Mouse (Mus musculus) hindbrain, embryonic 15.5 days (tissue): Measurements from ENCODE around the gene Th. TPM values are rescaled to one million over a fixed set of nuclear protein-coding genes. Genes with fewer than 3 reads are reported as not detected.

Source experiments
- ATAC-seq: fragments of 200-750 bp; cut with Nextera tagmentation; 2 replicates; pipeline ENCODE4 v1.8.0; 2017; ENCODE audit warnings: low read depth, moderate number of reproducible peaks, moderate TSS enrichment; ENCODE audit not compliant: low FRiP score
- H3K27ac ChIP-seq: fragments of 300-500 bp; sonication (generic); replicated peaks from 2 replicates; pipeline ENCODE4 v1.5.1; 2015; ENCODE audit warnings: mild to moderate bottlenecking, inconsistent platforms
- H3K27me3 ChIP-seq: fragments of 300-500 bp; sonication (generic); 2 replicates; pipeline ENCODE4 v1.6.1; 2015; ENCODE audit warnings: control low read depth, inconsistent platforms
- H3K36me3 ChIP-seq: fragments of 300-500 bp; sonication (generic); 2 replicates; pipeline ENCODE4 v1.6.1; 2015; ENCODE audit warnings: control low read depth, inconsistent platforms
- H3K4me1 ChIP-seq: fragments of 300-500 bp; sonication (generic); replicated peaks from 2 replicates; pipeline ENCODE4 v1.6.1; 2015; ENCODE audit warnings: control low read depth, inconsistent platforms
- H3K4me2 ChIP-seq: fragments of 300-500 bp; sonication (generic); 2 replicates; pipeline ENCODE4 v1.6.1; 2015; ENCODE audit warnings: moderate library complexity, mild to moderate bottlenecking, inconsistent platforms
- H3K4me3 ChIP-seq: fragments of 300-500 bp; sonication (generic); 2 replicates; pipeline ENCODE4 v1.5.1; 2015; ENCODE audit warnings: mild to moderate bottlenecking, inconsistent platforms
- H3K9ac ChIP-seq: fragments of 300-500 bp; sonication (generic); 2 replicates; pipeline ENCODE4 v1.6.1; 2015; ENCODE audit warnings: inconsistent platforms
- H3K9me3 ChIP-seq: fragments of 300-500 bp; sonication (generic); 2 replicates; pipeline ENCODE4 v1.6.1; 2016; ENCODE audit warnings: control low read depth, inconsistent platforms
- WGBS: fragments of 180-500 bp; shearing (Covaris S2); methylation state at CpG from one replicate; pipeline ENCODE4 v1.1.7; 2015; 5-methylcytosine and 5-hydroxymethylcytosine counted together
- polyA plus RNA-seq: library from polyadenylated mRNA; unstranded; fragments of >200 nt; fragmentation: Nextera tagmentation; extraction: Ambion mirVana; gene quantifications from 2 replicates; pipeline ENCODE4 v1.2.1, GENCODE M21; 2015

Th gene
- polyA plus RNA-seq: 10.7 and 11.0 TPM in 2 replicates

- no peak for ATAC-seq
- no peaks in the 10 kb centered on the region for H3K36me3 ChIP-seq
- H3K4me1 ChIP-seq: no peaks in the 10 kb centered on the region
- H3K4me3 ChIP-seq: no peak within 1 kb of the TSS
- no peaks in the 10 kb centered on the region for H3K27me3 ChIP-seq
- H3K27ac ChIP-seq: no peak within 1 kb of the TSS
- WGBS: 91% methylated on average over 3 of the region's 3 CpGs
- H3K4me2 ChIP-seq: no peak within 1 kb of the TSS
- H3K9me3 ChIP-seq: no peaks in the 10 kb centered on the region
- H3K9ac ChIP-seq: no peak within 1 kb of the TSS
These were observed at the start of gene Th for GRCm38 (mm10) chr7:142931028-142931427. TSS of gene Th (minus strand) at chr7:142931128.

DNA sequence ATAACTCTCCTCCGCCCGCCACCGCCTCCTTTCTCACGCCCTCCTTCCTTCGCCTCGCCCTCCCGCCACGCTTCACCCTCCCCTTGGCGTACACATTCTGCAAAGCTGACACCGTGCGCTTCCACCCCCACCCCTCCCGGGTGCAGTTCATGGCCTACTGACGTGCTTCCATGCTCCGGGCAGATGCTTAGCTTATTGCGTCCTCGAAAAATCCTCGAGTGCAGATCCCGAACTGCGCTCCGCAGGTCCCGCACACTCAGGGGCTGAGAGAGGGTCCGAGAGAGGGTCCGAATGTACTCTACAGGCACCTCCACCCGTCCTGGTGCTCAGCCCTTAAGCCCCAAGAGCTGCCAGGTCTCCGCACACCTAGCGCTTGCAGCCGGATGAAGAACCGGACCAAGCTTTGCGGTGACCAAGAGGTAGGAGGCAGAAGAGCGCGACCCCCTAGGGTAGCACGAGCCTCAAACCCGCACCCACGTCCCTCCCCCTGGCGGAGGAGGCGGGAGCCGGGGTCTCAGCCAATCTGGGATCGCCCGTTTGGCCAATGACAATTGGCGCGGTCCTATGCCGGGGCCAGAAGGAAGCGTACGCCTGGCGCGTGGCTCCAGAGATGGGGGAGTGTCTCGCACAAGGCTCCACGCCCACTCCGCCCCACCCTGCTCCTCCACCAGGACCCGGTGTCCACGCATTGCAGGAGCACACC, 38.0 kb upstream of the Th start, which contains the start of gene Ascl2:
Gene Ascl2, minus strand, starts transcription at position 456 of the 703 bp plus-strand sequence.
- Histone ChIP-seq H3K36me3 (no peaks in the 10 kb centered on the region), H3K4me1 (peaks cover 27% of the 10 kb centered on the region), H3K9me3 (no peaks in the 10 kb centered on the region), H3K4me3 (peak within 1 kb of the TSS; percentile 42), H3K4me2 (peak within 1 kb of the TSS; percentile 91), H3K27ac (no peak within 1 kb of the TSS), H3K27me3 (peaks cover 73% of the 10 kb centered on the region), H3K9ac (peak within 1 kb of the TSS; percentile 28)
- WGBS: under 1% methylated on average over 45 of the region's 51 CpGs
- peak; percentile 71; the same call in 1 of the 2 replicates for ATAC-seq

- Histone ChIP-seq H3K27me3 (peaks cover 73% of the 10 kb centered on the region), H3K27ac (no peak overlapping the region), H3K9ac (peak overlapping the region; percentile 39), H3K4me1 (peaks cover 27% of the 10 kb centered on the region), H3K9me3 (no peaks in the 10 kb centered on the region), H3K36me3 (no peaks in the 10 kb centered on the region), H3K4me3 (peak overlapping the region; percentile 42), H3K4me2 (peak overlapping the region; percentile 91)
- peak; percentile 85 for ATAC-seq
- WGBS: under 1% methylated on average over 89 of the region's 90 CpGs
These were observed 37.2 kb upstream of the Th start for GRCm38 (mm10) chr7:142967884-142968808.

DNA sequence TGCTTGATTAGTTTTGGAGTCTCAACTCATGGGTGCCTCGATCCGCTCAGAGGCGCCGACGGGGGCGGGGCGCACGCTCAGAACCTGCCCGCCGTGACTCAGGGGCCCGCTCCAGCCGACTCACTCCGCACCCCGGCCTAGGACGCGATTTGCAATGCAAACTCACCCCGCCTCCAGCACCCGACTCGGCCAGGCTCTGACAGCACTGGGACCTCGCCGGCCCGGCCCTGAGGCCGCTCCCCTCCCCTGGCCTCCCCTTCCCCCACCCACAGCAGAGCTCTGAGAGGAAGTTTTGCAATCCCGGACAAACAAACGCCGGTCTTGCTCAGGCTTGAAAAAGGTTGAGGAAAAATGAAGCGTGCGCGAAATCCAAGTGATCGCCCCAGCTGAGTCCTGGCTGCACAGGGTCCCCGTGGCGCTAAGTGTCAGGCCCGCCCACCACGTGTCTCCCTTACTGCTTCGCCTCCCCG, 36.5 kb upstream of the Th start:
- no peaks in the 10 kb centered on the region for H3K9me3 ChIP-seq
- peak overlapping the region; percentile 91 for H3K4me2 ChIP-seq
- peak overlapping the region; percentile 39 for H3K9ac ChIP-seq
- peak; percentile 49 for ATAC-seq
- peak overlapping the region; percentile 42 for H3K4me3 ChIP-seq
- H3K27me3 ChIP-seq: peaks cover 71% of the 10 kb centered on the region
- H3K36me3 ChIP-seq: no peaks in the 10 kb centered on the region
- H3K4me1 ChIP-seq: peaks cover 27% of the 10 kb centered on the region
- under 1% methylated on average over 36 of the region's 36 CpGs for WGBS
- no peak overlapping the region for H3K27ac ChIP-seq

DNA sequence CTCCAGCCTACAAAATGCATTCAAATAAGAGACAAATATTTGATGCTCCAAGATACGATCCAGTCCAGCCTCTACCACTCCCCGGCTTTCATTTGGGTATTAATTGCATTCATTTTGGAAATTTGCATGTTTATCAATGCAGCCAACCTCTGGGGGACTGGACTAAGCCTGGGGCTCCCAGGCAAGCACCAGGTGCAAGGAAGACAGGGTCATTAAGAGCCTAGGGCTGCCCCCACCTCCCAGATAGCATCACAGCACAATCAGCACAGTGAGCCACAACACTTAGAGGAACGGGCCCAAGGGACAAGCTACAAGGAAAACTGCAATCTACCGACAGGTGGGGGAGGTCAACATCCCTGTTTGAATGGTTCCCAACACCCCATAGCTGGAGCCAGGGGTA, 28.8 kb upstream of the Th start:
- no peak overlapping the region for H3K4me3 ChIP-seq
- no peak for ATAC-seq
- peaks cover 6% of the 10 kb centered on the region; the same call in 1 of the 2 replicates for H3K27me3 ChIP-seq
- no peak overlapping the region for H3K27ac ChIP-seq
- H3K9me3 ChIP-seq: no peaks in the 10 kb centered on the region
- no peak overlapping the region for H3K9ac ChIP-seq
- no peaks in the 10 kb centered on the region for H3K4me1 ChIP-seq
- no peak overlapping the region for H3K4me2 ChIP-seq
- no peaks in the 10 kb centered on the region for H3K36me3 ChIP-seq
- 56% methylated on average over 4 of the region's 4 CpGs for WGBS

- no peak overlapping the region for H3K4me2 ChIP-seq
- ATAC-seq: no peak
- no peaks in the 10 kb centered on the region for H3K36me3 ChIP-seq
- H3K4me1 ChIP-seq: no peaks in the 10 kb centered on the region
- no peak overlapping the region for H3K9ac ChIP-seq
- WGBS: 93% methylated on average over 1 of the region's 1 CpGs
- H3K9me3 ChIP-seq: no peaks in the 10 kb centered on the region
- H3K27ac ChIP-seq: no peak overlapping the region
- H3K4me3 ChIP-seq: no peak overlapping the region
- H3K27me3 ChIP-seq: no peaks in the 10 kb centered on the region
These were observed 27.9 kb upstream of the Th start for GRCm38 (mm10) chr7:142958817-142959216.

GRCm38 (mm10) chr7:142956018-142956417, 25.1 kb upstream of the Th start:
- Histone ChIP-seq H3K4me2 (no peak overlapping the region), H3K9ac (no peak overlapping the region), H3K4me1 (no peaks in the 10 kb centered on the region), H3K27me3 (no peaks in the 10 kb centered on the region), H3K36me3 (no peaks in the 10 kb centered on the region), H3K9me3 (no peaks in the 10 kb centered on the region), H3K27ac (no peak overlapping the region), H3K4me3 (no peak overlapping the region)
- no peak for ATAC-seq
- 76% methylated on average over 2 of the region's 2 CpGs for WGBS

GRCm38 (mm10) chr7:142949568-142949967, 18.6 kb upstream of the Th start:
- H3K4me2 ChIP-seq: no peak overlapping the region
- WGBS: 19% methylated on average over 1 of the region's 1 CpGs
- H3K9me3 ChIP-seq: no peaks in the 10 kb centered on the region
- no peaks in the 10 kb centered on the region for H3K36me3 ChIP-seq
- no peak overlapping the region for H3K27ac ChIP-seq
- no peak overlapping the region for H3K4me3 ChIP-seq
- ATAC-seq: no peak
- no peaks in the 10 kb centered on the region for H3K27me3 ChIP-seq
- H3K9ac ChIP-seq: no peak overlapping the region
- H3K4me1 ChIP-seq: no peaks in the 10 kb centered on the region

DNA sequence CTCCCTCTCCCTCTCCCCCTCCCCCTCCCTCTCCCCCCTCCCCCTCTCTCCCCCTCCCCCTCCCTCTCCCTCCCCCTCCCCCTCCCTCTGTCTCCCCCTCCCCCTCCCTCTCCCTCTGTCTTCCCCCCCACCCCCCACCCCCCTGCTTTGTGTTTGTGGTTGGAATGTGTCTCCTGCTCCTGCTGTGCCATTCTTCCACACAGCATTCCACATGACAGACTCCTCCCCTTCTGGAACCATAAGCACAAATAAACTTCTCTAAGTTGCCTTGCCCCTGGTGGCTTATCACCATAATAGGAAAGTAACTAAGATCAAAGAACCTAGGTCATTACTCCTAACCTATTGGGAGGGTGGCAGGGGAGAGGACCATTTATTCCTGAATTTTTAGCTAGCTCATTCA, 6.7 kb upstream of the Th start:
- H3K27ac ChIP-seq: no peak overlapping the region
- ATAC-seq: no peak
- H3K4me1 ChIP-seq: no peaks in the 10 kb centered on the region
- H3K27me3 ChIP-seq: no peaks in the 10 kb centered on the region
- no peaks in the 10 kb centered on the region for H3K9me3 ChIP-seq
- H3K9ac ChIP-seq: no peak overlapping the region
- H3K4me2 ChIP-seq: no peak overlapping the region
- H3K4me3 ChIP-seq: no peak overlapping the region
- no peaks in the 10 kb centered on the region for H3K36me3 ChIP-seq

DNA sequence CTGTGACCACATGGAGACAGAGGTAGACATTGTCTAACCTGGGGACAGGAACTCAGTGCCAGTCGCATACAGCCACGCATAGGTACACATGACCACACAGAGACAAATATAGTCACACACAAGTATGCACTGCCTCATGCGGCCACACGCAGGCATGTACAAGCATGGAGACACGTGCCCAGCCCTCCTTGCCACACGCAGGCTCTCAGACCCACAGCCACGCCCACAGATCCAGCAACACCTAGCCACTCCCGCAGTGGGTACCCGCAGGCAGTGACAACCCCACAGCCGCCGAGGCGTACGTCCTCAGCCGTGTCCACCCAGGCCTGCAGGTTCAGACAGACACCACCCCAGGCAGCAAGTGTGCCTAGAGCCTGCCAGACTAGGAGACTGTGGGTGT, 4.8 kb upstream of the Th start:
- H3K36me3 ChIP-seq: no peaks in the 10 kb centered on the region
- ATAC-seq: no peak
- no peaks in the 10 kb centered on the region for H3K27me3 ChIP-seq
- H3K27ac ChIP-seq: no peak overlapping the region
- H3K4me2 ChIP-seq: no peak overlapping the region
- H3K9ac ChIP-seq: no peak overlapping the region
- no peaks in the 10 kb centered on the region for H3K4me1 ChIP-seq
- WGBS: 92% methylated on average over 14 of the region's 14 CpGs
- no peaks in the 10 kb centered on the region for H3K9me3 ChIP-seq
- no peak overlapping the region for H3K4me3 ChIP-seq

DNA sequence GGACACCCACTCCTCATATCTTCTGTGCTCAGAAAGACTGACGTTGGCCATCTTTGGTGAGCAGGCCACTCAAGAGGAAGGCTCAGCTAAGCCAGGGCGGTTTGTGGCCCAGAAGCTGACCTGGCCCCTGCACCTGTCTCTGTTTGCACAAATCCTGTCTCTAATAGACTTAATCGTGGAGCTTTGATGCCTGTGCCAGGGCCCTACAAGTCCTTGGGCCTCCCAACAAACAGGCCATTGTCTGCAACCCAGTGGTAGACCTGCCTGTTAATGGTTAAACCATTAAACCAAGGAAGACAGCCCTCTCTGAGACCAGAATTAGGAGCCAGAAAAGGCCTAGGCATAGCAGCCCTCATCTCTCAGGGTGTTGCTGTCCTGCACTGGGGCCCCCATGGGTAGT, 1.5 kb upstream of the Th start:
- no peak overlapping the region for H3K9ac ChIP-seq
- no peak overlapping the region for H3K4me3 ChIP-seq
- no peak for ATAC-seq
- no peaks in the 10 kb centered on the region for H3K9me3 ChIP-seq
- whole genome bisulfite sequencing: 69% methylated on average over 3 of the region's 3 CpGs
- no peaks in the 10 kb centered on the region for H3K4me1 ChIP-seq
- no peak overlapping the region for H3K4me2 ChIP-seq
- H3K27me3 ChIP-seq: no peaks in the 10 kb centered on the region
- no peak overlapping the region for H3K27ac ChIP-seq
- no peaks in the 10 kb centered on the region for H3K36me3 ChIP-seq

GRCm38 (mm10) chr7:142929516-142929915, 1.4 kb downstream of the Th start:
- Histone ChIP-seq H3K27me3 (no peaks in the 10 kb centered on the region), H3K4me3 (no peak overlapping the region)
- WGBS: 85% methylated on average over 2 of the region's 2 CpGs

More at GRCm38 (mm10) chr7:142929516-142929915, 1.4 kb downstream of the Th start:
- ATAC-seq: no peak
- H3K27ac ChIP-seq: no peak overlapping the region
- no peaks in the 10 kb centered on the region for H3K9me3 ChIP-seq
- H3K9ac ChIP-seq: no peak overlapping the region
- H3K4me1 ChIP-seq: no peaks in the 10 kb centered on the region
- no peaks in the 10 kb centered on the region for H3K36me3 ChIP-seq
- H3K4me2 ChIP-seq: no peak overlapping the region
